Mouse (Mus musculus) urinary bladder, adult 2 months (tissue): ENCODE measurements around the gene Nkiras2. TPM values are rescaled to one million over a fixed set of nuclear protein-coding genes. Genes with fewer than 3 reads are reported as not detected.
"Not testable (repeated sequence)": the region's sequence is repeated elsewhere in the genome, so short reads cannot be mapped to it uniquely, and the experiment has no call there.

Experiments
- DNase-seq: peaks from one replicate; pipeline ENCODE4 v3.0.0; 2022; ENCODE audit warnings: low spot score
- polyA plus RNA-seq: library from polyadenylated mRNA; depleted of rRNA; stranded (reverse); fragments of >200 nt; gene quantifications from 2 replicates; pipeline ENCODE4 v1.2.3, GENCODE M21; 2012; rRNA removed

Gene Nkiras2
- polyA plus RNA-seq = 54.8 and 55.4 TPM in 2 replicates

- DNase-seq = no peak
These were observed at the start of gene Nkiras2 for GRCm38 (mm10) chr11:100618761-100619484. Nkiras2 (plus strand) TSS chr11:100619244.

- DNase-seq = no peak
These were observed 49.3 kb upstream of the Nkiras2 start for GRCm38 (mm10) chr11:100569789-100570188.

GRCm38 (mm10) chr11:100570430-100571201, 48.4 kb upstream of the Nkiras2 start:
- DNase-seq = no peak

GRCm38 (mm10) chr11:100571202-100571567, 47.9 kb upstream of the Nkiras2 start:
- no peak for DNase-seq

- DNase-seq = no peak
These were observed 44.9 kb upstream of the Nkiras2 start for GRCm38 (mm10) chr11:100574188-100574587.

GRCm38 (mm10) chr11:100574708-100575483, 44.1 kb upstream of the Nkiras2 start, which contains the start of gene Cnp:
Cnp (plus strand) TSS chr11:100574904.
- peak; percentile 67 for DNase-seq

GRCm38 (mm10) chr11:100575484-100575855, 43.6 kb upstream of the Nkiras2 start:
- no peak for DNase-seq

- DNase-seq = no peak
These were observed 42.8 kb upstream of the Nkiras2 start for GRCm38 (mm10) chr11:100576256-100576655.

GRCm38 (mm10) chr11:100577852-100578599, 41.0 kb upstream of the Nkiras2 start:
- no peak for DNase-seq

GRCm38 (mm10) chr11:100579116-100579799, 39.8 kb upstream of the Nkiras2 start:
- DNase-seq = no peak

GRCm38 (mm10) chr11:100580275-100580674, 38.8 kb upstream of the Nkiras2 start:
- DNase-seq = no peak

- DNase-seq = no peak
These were observed 37.3 kb upstream of the Nkiras2 start for GRCm38 (mm10) chr11:100581756-100582155.

GRCm38 (mm10) chr11:100582413-100582812, 36.6 kb upstream of the Nkiras2 start:
- DNase-seq = not testable (repeated sequence)

GRCm38 (mm10) chr11:100582836-100583235, 36.2 kb upstream of the Nkiras2 start:
- DNase-seq = no peak

GRCm38 (mm10) chr11:100584561-100584961, 34.5 kb upstream of the Nkiras2 start:
- no peak for DNase-seq

GRCm38 (mm10) chr11:100585148-100585547, 33.9 kb upstream of the Nkiras2 start:
- DNase-seq = no peak

GRCm38 (mm10) chr11:100588462-100588861, 30.6 kb upstream of the Nkiras2 start:
- DNase-seq = no peak

GRCm38 (mm10) chr11:100592346-100593046, 26.5 kb upstream of the Nkiras2 start:
- no peak for DNase-seq

- no peak for DNase-seq
These were observed 24.4 kb upstream of the Nkiras2 start for GRCm38 (mm10) chr11:100594608-100595007.

- no peak for DNase-seq
These were observed 23.5 kb upstream of the Nkiras2 start for GRCm38 (mm10) chr11:100595533-100595932.
